Mouse (Mus musculus) T-helper 17 cell (primary cell): Measurements from ENCODE around the gene Mier3.
"Not testable (repeated sequence)": the region's sequence is repeated elsewhere in the genome, so short reads cannot be mapped to it uniquely, and the experiment has no call there.

Experiments used
- in situ Hi-C, 2 experiments: fragments of 300-600 bp; cut with MboI, MseI; formaldehyde crosslinking; loops; 1 replicate in 1 of 2; 2 replicates in 1 of 2; pipeline ENCODE4 v1.15.1; 2025; ENCODE audit warnings: high pct_unique_total_duplicates in 2 of 2

The Mier3 gene

GRCm38 (mm10) chr13:111687285-111687781 lies 6.6 kb downstream of the Mier3 start:
- in situ Hi-C loops, result no loop called here

GRCm38 (mm10) chr13:111703396-111703795 lies 22.6 kb downstream of the Mier3 start:
- in situ Hi-C loops, result no loop called here

DNA sequence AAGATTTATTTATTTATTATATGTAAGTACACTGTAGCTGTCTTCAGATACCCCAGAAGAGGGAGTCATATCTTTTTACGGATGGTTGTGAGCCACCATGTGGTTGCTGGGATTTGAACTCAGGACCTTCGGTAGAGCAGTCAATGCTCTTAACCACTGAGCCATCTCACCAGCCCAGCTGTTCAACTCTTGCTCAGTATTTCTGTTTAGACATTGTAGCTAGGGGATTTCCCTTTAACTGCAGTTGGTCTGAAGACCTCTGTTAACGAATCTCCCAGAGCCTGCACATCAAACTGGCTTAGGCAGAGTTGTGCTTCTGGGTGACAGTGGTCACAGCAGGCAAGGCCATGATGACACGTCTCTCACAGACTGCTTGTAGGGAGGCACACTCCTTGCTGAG lies 23.2 kb downstream of the Mier3 start:
- in situ Hi-C loops, result not testable (repeated sequence)

DNA sequence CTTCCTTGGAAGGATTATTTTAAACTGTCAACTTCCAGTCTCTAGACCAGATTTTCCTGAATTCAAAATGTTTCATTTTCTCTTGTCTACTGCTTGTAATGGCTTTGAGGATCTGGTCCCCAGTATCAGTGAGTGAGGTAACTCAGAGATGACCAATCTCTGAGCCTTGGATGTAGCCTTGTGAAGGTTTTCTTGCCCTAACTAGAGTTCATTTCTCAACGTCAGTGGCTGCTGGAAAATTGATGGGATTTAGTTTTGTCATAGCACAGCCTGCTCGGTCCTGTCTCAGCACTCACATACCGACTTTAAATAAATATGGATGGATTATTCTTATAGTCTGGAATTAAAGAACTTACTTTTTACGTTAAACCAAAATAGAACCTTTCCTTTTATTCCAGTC lies 29.8 kb downstream of the Mier3 start:
- in situ Hi-C loops, result no loop called here

DNA sequence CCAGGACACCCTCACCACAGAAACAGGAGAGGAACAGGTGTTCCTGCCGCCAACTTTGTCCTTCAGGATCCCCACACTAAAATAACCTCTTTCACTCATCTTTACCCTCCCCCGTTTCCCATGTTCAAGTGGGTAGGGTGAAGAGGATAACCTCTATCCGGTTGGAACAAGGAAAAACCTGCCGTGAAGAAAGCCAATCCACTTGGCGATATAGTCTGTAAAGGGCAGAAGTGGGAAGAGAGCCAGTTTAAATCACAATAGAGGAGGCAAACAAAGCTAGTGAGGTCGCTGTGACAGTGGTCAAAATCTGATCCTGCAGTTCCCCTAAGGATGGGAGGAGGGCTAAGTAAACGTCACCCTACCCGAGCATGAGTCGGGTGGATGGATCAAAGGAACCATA lies 38.9 kb downstream of the Mier3 start:
- in situ Hi-C loops, result no loop called here

DNA sequence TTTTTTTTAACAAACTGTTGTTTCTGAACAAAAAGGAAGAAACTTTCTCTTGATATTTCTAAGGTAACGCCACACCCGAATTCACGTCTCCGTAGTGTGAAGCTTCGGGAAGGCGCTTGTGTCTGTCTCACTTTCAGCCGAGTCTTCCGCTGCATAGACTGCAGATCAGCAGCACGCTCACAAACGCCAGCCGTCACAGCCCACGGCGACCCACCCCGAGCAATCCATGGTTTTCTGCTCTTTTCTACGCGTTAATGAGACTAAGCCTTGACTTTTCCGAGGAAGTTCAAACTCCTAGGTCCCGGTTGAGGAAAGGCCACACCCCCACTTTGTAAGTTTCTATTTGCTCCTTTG lies 44.0 kb downstream of the Mier3 start:
- in situ Hi-C loops, result loop anchor here in 1 of 2 experiments (25.0 kb wide), 1 partner anchor 1337 kb away; the partner anchor contains the start of gene Plk2

DNA sequence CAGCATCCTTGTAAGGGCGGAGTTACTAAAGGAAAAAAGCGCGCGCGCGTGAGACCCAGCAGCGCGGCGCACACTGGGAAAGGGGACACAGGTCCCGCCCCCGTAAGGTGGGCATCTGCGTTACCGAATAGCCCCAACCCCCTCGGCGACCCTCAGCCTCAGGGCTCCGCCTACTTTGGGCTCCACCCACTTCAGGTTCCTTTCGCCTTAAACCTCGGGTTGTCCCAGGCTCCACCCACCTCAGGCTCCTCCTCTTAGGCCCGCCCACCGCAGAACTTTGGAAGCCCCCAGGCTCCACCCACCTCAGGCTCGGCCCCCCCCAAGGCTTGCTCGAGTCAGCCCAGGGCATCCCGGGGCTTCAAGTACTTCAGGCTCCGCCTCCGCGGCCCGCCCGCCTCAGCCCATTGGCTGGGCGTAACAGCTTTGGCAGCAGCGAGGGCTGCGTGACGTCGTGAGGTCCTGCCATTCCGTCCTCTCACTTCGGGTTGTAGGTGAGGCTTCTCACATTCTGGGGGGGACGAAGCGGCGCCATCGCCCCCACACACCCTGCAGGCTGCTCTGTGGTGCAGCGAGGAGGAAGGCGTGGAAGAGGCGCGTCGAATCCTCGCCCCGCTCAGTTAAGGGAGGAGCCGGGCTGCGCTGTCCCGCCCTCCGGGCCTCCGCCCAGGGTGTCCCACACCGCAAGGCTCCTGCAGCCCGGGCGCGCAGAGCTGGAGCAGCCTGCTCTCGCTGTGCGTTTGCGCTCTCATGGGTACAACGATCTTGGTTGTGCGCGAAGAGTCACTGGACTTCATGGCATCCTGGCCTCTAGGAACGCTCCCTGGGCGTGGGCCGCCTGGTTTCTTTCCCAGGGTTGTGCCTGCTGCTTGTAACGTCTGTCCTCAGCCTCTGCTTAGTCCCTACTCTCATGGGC lies 44.6 kb downstream of the Mier3 start:
- in situ Hi-C loops, result loop anchor here in 1 of 2 experiments (25.0 kb wide), 1 partner anchor 1338 kb away; the partner anchor contains the start of gene Plk2

DNA sequence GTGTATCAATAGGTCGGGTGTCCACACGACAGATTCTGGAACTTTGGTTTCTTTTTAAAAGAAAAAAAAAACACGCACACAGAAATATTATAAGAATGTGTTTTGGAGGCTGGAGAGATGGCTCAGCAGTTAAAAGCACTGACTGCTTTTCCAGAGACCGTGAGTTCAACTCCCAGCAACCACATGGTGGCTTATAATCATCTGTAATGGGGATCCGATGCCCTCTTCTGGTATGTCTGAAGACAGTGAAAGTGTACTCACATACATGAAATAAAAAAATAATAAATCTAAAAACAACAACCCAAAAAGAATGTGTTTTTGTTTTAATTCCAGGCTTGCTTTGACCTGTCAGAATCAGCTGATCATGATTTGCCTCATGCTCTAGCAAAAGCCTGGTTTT lies 46.1 kb downstream of the Mier3 start:
- in situ Hi-C loops, result loop anchor here in 1 of 2 experiments (25.0 kb wide), 1 partner anchor 1340 kb away; the partner anchor contains the start of gene Plk2

DNA sequence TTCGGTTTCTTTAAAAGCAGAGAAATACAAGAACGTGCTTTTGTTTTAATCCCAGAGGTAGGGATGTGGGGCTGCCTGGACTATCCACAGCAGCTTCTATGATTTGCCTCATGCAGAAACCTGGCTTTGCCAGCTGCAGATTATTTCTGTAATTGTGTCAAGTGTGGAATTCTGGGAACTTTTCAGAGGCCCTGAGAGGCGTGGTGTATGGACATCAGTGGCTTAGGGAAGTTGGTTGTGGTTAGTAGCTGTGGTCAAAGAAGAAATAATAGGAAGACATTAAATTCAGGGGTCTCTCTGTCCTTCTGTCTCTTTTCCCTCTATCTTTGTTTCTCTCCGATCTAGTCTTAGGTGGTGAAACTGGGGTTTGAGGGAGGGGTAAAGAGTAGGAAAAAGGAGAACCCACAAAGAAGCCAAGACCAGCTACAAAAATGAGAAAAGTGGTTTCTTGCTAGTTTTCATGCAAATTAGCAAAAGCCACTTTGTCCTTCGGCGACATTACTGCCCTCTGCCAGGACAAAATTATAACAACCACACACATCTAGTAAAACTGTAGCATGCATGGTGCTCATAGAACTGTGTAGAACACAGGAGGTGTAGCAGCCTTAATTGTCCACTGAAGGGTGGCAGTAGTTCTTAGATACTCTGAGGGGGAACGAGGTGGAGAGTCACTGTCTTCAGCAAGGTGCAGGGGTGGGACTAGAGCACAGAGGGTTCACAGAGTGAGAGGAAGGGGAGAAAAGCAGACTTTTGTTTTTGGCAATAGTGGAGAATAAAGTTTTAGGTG lies 60.6 kb downstream of the Mier3 start:
- in situ Hi-C loops, result loop anchor here in 1 of 2 experiments (5.0 to 25.0 kb wide), 3 partner anchors 204 to 1354 kb away; partner anchors contain the start of gene Plk2

GRCm38 (mm10) chr13:111741991-111742615 lies 61.3 kb downstream of the Mier3 start:
- in situ Hi-C loops, result loop anchor here in 1 of 2 experiments (5.0 to 25.0 kb wide), 3 partner anchors 205 to 1355 kb away; partner anchors contain the start of gene Plk2

DNA sequence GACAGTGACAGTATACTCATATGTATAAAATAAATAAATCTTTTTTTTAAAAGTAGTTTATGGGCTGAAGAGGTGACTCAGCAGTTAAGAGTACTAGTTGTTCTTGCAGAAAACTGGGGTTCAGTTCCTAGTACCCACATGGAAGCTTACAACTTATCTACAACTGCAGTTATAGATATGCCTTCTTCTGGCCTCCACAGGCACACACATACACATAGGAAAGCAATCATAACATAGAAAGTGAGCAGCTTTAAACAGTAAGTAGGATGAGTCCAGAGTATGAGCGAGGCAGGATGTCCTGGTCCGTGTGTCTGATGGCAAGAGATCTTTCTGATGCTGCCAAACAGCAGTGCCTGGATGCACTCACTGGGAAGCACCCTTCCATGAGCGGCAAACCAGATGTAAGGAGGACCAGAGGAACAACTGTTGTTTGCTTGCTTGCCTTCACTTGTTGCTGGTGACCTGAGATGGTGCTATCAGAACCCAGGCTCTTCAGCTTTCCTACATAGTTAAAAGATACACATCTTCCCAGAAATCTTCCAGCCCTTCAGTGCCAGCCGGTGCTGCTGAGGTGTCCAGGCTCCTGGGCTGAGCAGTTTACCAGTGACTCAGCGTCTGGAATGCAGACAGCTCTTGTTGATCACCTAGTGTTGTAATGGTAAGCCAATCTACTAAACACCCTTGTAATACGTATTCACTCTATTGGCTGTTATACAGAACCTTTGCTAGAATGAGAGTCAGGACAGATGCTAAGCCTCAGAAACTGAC lies 63.6 kb downstream of the Mier3 start:
- in situ Hi-C loops, result loop anchor here in 1 of 2 experiments (5.0 to 25.0 kb wide), 3 partner anchors 207 to 1357 kb away; partner anchors contain the start of gene Plk2

DNA sequence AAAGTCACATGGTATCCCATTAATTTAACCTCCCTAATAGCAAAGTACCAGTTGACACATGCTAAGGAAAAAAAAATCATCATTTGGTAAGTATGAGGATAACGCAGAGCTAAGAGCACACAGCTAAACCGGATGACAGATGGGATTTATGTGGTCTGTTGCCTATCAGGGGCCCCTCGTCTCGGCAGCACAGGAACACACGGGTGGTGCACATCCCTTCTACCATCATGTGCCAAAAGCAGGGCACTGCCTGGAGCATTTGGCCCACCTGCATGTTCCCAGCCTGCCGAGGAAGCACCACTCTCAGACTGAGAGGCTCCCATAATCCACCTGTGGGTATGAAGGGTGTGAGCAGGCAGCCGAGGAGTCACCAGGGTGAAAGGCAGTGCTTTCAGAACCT lies 64.4 kb downstream of the Mier3 start:
- in situ Hi-C loops, result loop anchor here in 1 of 2 experiments (10.0 to 25.0 kb wide), 2 partner anchors 520 to 1358 kb away; partner anchors contain the start of gene Plk2

GRCm38 (mm10) chr13:111746831-111747230 lies 66.1 kb downstream of the Mier3 start:
- in situ Hi-C loops, result loop anchor here in 1 of 2 experiments (10.0 to 25.0 kb wide), 2 partner anchors 518 to 1360 kb away; partner anchors contain the start of gene Plk2

DNA sequence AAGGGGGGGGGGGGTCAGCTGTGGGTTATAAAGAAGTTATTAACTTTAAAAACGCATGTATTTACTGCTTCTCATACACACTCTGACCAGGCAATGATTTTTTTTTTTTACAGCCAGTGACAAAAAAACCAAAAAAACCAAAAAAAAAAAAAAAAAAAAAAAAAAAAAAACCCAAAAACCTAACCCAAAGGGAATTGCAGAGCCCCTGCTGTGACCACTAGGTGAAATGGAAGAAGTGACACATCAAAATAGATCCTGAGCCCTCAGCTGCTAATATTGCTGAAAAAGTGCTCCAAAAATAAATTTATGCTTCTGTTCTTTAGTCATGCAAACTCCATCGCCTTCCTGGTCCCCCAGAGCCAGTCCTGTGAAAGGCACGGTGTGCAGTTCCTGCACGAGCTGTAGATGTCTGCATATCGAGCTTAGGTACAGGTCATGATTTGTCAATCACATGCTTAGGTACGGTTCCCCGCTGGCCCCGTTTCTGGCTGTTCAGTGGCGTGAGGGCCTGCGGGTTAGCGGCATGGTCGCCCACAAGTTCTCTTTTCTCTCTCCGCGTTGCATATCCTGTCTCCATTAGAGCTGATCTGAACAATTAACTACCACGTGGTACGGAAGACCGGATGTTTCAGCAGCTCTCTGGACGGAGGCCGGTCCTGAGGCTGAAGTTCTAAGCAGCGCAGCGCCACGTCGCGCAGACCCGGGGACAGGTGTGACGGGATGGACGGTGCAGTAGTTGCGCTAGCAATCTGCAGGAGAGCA lies 67.7 kb downstream of the Mier3 start:
- in situ Hi-C loops, result loop anchor here in 1 of 2 experiments (10.0 to 25.0 kb wide), 2 partner anchors 516 to 1361 kb away; partner anchors contain the start of gene Plk2

- in situ Hi-C loops, result loop anchor here (25.0 kb wide), 2 partner anchors 734 to 1159 kb away; no protein-coding TSS in a partner anchor
Observed at GRCm38 (mm10) chr13:111753321-111753720, 72.5 kb downstream of the Mier3 start.

GRCm38 (mm10) chr13:111755377-111755776 lies 74.6 kb downstream of the Mier3 start:
- in situ Hi-C loops, result loop anchor here (25.0 kb wide), 2 partner anchors 732 to 1157 kb away; no protein-coding TSS in a partner anchor

- in situ Hi-C loops, result loop anchor here (25.0 kb wide), 2 partner anchors 731 to 1156 kb away; no protein-coding TSS in a partner anchor
Observed at GRCm38 (mm10) chr13:111755937-111756336, 75.2 kb downstream of the Mier3 start.

DNA sequence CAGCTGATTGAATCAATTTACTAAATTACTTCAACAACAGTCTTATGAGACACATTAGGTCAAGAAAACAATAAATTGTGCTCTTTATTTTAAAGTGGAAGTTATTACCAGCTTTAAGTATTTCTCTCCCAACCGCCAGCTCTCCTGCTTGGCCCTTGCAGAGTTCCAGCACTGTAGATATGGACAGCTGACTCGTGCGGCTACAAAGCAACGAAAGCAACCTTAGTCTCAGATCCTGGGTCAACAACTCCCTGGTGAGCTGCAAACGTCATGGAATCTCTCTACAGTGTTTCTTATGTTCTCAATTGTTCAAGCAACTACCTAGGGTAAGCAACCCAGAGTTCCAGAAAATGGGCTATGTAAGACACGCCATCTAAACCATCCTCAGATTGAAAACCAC lies 76.2 kb downstream of the Mier3 start:
- in situ Hi-C loops, result loop anchor here (25.0 kb wide), 2 partner anchors 730 to 1155 kb away; no protein-coding TSS in a partner anchor

GRCm38 (mm10) chr13:111762526-111762925 lies 81.7 kb downstream of the Mier3 start:
- in situ Hi-C loops, result loop anchor here (25.0 kb wide), 2 partner anchors 725 to 1150 kb away; no protein-coding TSS in a partner anchor
